Mouse (Mus musculus) forebrain, postnatal 0 days (tissue): ENCODE measurements around the gene Vmn1r81. TPM values are rescaled to one million over a fixed set of nuclear protein-coding genes. Genes with fewer than 3 reads are reported as not detected.

ENCODE experiments used
- ATAC-seq: fragments of 200-750 bp; cut with Nextera tagmentation; 2 replicates; pipeline ENCODE4 v1.8.0; 2017; ENCODE audit warnings: mild to moderate bottlenecking, moderate library complexity
- DNase-seq: peaks from one replicate; pipeline ENCODE4 v3.0.0-alpha.2; 2015
- H3K27ac ChIP-seq: fragments of 300-500 bp; sonication (generic); 2 replicates; pipeline ENCODE4 v1.5.1; 2014; ENCODE audit warnings: low read depth, mild to moderate bottlenecking, antibody characterized with exemption, low read length, moderate library complexity, mixed read lengths
- H3K27me3 ChIP-seq: fragments of 300-500 bp; sonication (generic); 2 replicates; pipeline ENCODE4 v1.6.1; 2014; ENCODE audit warnings: mild to moderate bottlenecking, low read length, mixed read lengths; ENCODE audit not compliant: insufficient read depth
- H3K36me3 ChIP-seq: fragments of 300-500 bp; sonication (generic); 2 replicates; pipeline ENCODE4 v1.6.1; 2014; ENCODE audit warnings: mild to moderate bottlenecking, moderate library complexity; ENCODE audit not compliant: insufficient read depth
- H3K4me1 ChIP-seq: fragments of 300-500 bp; sonication (generic); 2 replicates; pipeline ENCODE4 v1.6.1; 2014; ENCODE audit warnings: antibody characterized with exemption; ENCODE audit not compliant: insufficient read depth
- H3K4me2 ChIP-seq: fragments of 300-500 bp; sonication (generic); 2 replicates; pipeline ENCODE4 v1.6.1; 2014; ENCODE audit warnings: low read depth, mild to moderate bottlenecking, moderate library complexity
- H3K4me3 ChIP-seq: fragments of 300-500 bp; sonication (generic); 2 replicates; pipeline ENCODE4 v1.5.1; 2014; ENCODE audit warnings: low read depth, low read length, mixed read lengths
- H3K9ac ChIP-seq: fragments of 300-500 bp; sonication (generic); 2 replicates; pipeline ENCODE4 v1.6.1; 2014; ENCODE audit warnings: mild to moderate bottlenecking
- H3K9me3 ChIP-seq: fragments of 300-500 bp; sonication (generic); 2 replicates; pipeline ENCODE4 v1.6.1; 2016; ENCODE audit warnings: low read length
- CTCF ChIP-seq: sonication (generic); IDR thresholded peaks from 2 replicates; pipeline ENCODE4 v1.5.1; 2016; ENCODE audit warnings: antibody characterized with exemption, control low read depth, low read depth
- WGBS: fragments of 180-500 bp; shearing (Covaris S2); extraction: QIAGEN DNeasy Blood & Tissue Kit; methylation state at CpG from one replicate; pipeline ENCODE4 v1.1.7; 2014; 5-methylcytosine and 5-hydroxymethylcytosine counted together
- polyA plus RNA-seq: library from polyadenylated mRNA; unstranded; fragments of >200 nt; fragmentation: Nextera tagmentation; extraction: Ambion mirVana; gene quantifications from 2 replicates; pipeline ENCODE4 v1.2.1, GENCODE M21; 2015
- total RNA-seq: library from RNA; depleted of rRNA; stranded (reverse); fragments of >200 nt; gene quantifications from 2 replicates; pipeline ENCODE4 v1.2.3, GENCODE M21; 2014; rRNA removed

The Vmn1r81 gene
- total RNA-seq (under 0.01 TPM in 1 of 2 replicates, not detected in the other), polyA plus RNA-seq (not detected in 2 replicates)

DNA sequence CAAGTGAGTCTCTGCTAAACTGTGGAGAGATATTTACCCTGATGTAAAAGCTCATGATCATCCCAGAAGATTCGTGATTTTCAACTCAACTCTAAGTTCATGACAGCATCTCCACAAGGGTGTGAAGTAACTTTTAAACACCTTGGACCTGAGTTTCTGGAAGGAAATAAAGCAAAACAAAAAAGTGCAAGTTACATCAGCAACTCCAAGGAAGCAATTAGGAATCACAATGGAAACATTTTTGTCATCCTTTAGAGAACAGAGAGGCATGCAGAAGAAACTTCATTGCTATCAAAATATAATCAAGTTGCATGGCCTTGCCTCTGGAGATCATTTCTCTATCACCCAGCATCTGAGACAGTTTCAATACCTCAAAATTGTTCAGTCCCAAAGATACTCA lies at the start of gene Vmn1r81:
Vmn1r81 (minus strand) TSS at position 101 of the 400 bp plus-strand sequence.
- no peak for TF ChIP-seq CTCF
- no peak within 1 kb of the TSS for H3K4me3 ChIP-seq
- no peak within 1 kb of the TSS for H3K27ac ChIP-seq
- H3K9me3 ChIP-seq: 0 out of 2 replicates have a peak, but pooled peaks cover 13% of the 10 kb centered on the region
- H3K36me3 ChIP-seq: no peaks in the 10 kb centered on the region
- 71% methylated on average over 1 of the region's 1 CpGs for WGBS
- no peak within 1 kb of the TSS for H3K9ac ChIP-seq
- no peaks in the 10 kb centered on the region for H3K4me1 ChIP-seq
- H3K27me3 ChIP-seq: no peaks in the 10 kb centered on the region
- ATAC-seq (no peak), DNase-seq (no peak)
- H3K4me2 ChIP-seq: no peak within 1 kb of the TSS

DNA sequence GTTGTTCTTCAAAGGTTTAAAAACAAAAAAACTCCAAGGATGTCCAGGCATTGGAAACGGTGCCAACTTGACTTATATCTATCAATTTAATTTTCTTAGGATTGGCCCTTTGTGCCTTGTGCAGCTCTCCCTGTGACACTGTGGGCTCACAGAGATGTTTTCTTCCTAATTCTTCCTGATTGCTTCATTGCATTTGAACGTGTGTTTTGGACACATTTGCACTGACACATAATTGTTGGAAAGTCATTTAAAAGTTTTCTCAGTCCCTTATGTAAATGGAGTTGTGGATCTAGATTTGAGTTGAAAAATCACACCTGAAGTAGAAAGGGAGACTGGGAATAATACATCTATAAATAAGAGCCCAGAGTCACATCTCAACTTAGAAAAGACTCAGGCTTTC lies 32.1 kb upstream of the Vmn1r81 start, which contains the start of gene Vmn1r82:
Vmn1r82 (plus strand) TSS at position 301 of the 400 bp plus-strand sequence.
- TF ChIP-seq CTCF: no peak
- no peak within 1 kb of the TSS for H3K4me3 ChIP-seq

GRCm38 (mm10) chr7:12204141-12204540 lies 63.9 kb downstream of the Vmn1r81 start:
- Histone ChIP-seq H3K4me1 (no peaks in the 10 kb centered on the region), H3K4me2 (no peak overlapping the region), H3K9me3 (peaks cover 9% of the 10 kb centered on the region; the same call in 1 of the 2 replicates), H3K27me3 (no peaks in the 10 kb centered on the region), H3K36me3 (no peaks in the 10 kb centered on the region), H3K9ac (no peak overlapping the region), H3K4me3 (no peak overlapping the region), H3K27ac (no peak overlapping the region)
- ATAC-seq (no peak), DNase-seq (no peak)
- WGBS: 57% methylated on average over 2 of the region's 2 CpGs
- TF ChIP-seq CTCF: no peak

More for the DNA sequence above, 32.1 kb upstream of the Vmn1r81 start, which contains the start of gene Vmn1r82:
- WGBS: 54% methylated on average over 2 of the region's 2 CpGs
- no peak for ATAC-seq
- no peak for DNase-seq
- H3K27ac ChIP-seq: no peak within 1 kb of the TSS
- H3K36me3 ChIP-seq: no peaks in the 10 kb centered on the region
- H3K27me3 ChIP-seq: no peaks in the 10 kb centered on the region
- H3K4me1 ChIP-seq: no peaks in the 10 kb centered on the region
- no peak within 1 kb of the TSS for H3K4me2 ChIP-seq
- 0 out of 2 replicates have a peak, but pooled peaks cover 8% of the 10 kb centered on the region for H3K9me3 ChIP-seq
- H3K9ac ChIP-seq: no peak within 1 kb of the TSS

Other genes with a start within 250 kb of the Vmn1r81 start
- gene Vmn1r77, start 231.5 kb downstream of the Vmn1r81 start, total RNA-seq: not detected in 2 replicates
- not detected in 2 replicates for gene Vmn1r77, start 231.5 kb downstream of the Vmn1r81 start, polyA plus RNA-seq
- gene Vmn1r78, start 118.0 kb downstream of the Vmn1r81 start, total RNA-seq: not detected in 2 replicates
- gene Vmn1r78, start 118.0 kb downstream of the Vmn1r81 start, polyA plus RNA-seq: not detected in 2 replicates
- gene Vmn1r79, start 97.0 kb downstream of the Vmn1r81 start, total RNA-seq: not detected in 2 replicates
- not detected in 2 replicates for gene Vmn1r79, start 97.0 kb downstream of the Vmn1r81 start, polyA plus RNA-seq
- gene Vmn1r80, start 79.0 kb downstream of the Vmn1r81 start, total RNA-seq: not detected in 2 replicates
- not detected in 2 replicates for gene Vmn1r80, start 79.0 kb downstream of the Vmn1r81 start, polyA plus RNA-seq
- gene Vmn1r82, start 32.2 kb upstream of the Vmn1r81 start, total RNA-seq: not detected in 2 replicates
- gene Vmn1r82, start 32.2 kb upstream of the Vmn1r81 start, polyA plus RNA-seq: not detected in 2 replicates
- not detected in 2 replicates for gene Vmn1r83, start 61.2 kb upstream of the Vmn1r81 start, total RNA-seq
- gene Vmn1r83, start 61.2 kb upstream of the Vmn1r81 start, polyA plus RNA-seq: not detected in 2 replicates
- not detected in 2 replicates for gene Vmn1r84, start 101.0 kb upstream of the Vmn1r81 start, total RNA-seq
- gene Vmn1r84, start 101.0 kb upstream of the Vmn1r81 start, polyA plus RNA-seq: not detected in 2 replicates
- gene Zfp551, start 154.5 kb upstream of the Vmn1r81 start, total RNA-seq: 8.9 and 10.3 TPM in 2 replicates
- gene Zfp551, start 154.5 kb upstream of the Vmn1r81 start, polyA plus RNA-seq: 7.7 and 9.5 TPM in 2 replicates
- 35.2 and 45.2 TPM in 2 replicates for gene Zfp606, start 210.0 kb upstream of the Vmn1r81 start, total RNA-seq
- 18.4 and 20.1 TPM in 2 replicates for gene Zfp606, start 210.0 kb upstream of the Vmn1r81 start, polyA plus RNA-seq
- gene 2900092C05Rik, start 244.2 kb upstream of the Vmn1r81 start, total RNA-seq: not detected in 2 replicates
- not detected in 2 replicates for gene 2900092C05Rik, start 244.2 kb upstream of the Vmn1r81 start, polyA plus RNA-seq